Mouse (Mus musculus) urinary bladder, postnatal 25 days (tissue): ENCODE results near the gene Rcn3.
"Not testable (repeated sequence)": the region's sequence is repeated elsewhere in the genome, so short reads cannot be mapped to it uniquely, and the experiment has no call there.

Source experiments
- DNase-seq: peaks from one replicate; pipeline ENCODE4 v3.0.0; 2022; ENCODE audit warnings: low spot score

Rcn3 gene

DNA sequence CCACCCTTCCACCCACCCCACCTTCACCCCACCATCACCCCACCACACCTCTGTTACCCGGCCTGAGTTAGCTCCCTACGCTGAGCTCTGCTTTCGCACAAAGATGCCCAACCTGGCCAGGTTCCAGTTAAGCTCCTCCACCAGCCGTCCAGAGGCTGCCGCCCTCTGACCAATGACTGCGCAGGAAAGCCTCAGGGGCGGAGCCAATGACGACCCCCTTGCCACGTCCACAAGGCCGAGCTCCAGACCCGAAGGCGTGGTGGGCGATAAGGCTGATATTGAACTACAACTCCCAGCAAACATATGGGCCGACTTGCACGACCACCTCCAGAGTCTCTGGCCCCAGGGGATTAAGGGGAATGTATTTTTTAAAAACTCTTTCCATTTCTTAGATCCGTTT lies at the start of gene Rcn3:
TSS of gene Rcn3 (minus strand) at position 174 of the 400 bp plus-strand sequence.
- DNase-seq: peak; percentile 76

DNA sequence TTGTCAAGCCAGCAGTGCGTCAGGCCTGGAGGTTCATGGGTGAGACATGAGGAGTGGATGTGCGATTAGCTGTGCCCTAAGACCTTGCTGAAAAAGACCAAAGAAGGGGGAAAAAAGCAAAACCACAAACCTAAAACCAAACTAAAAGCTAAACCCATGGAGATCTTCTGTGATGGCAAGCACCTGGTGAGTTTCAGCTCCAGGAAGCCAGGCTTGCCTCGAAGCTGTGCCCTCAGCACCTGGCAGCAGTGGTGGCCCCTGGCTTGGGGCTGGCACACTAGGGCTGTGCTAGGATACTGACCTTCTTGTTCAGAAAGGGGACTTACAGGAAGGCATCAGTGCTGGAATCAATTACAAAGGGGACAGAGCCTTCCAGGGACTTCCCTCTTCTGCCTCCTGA lies 49.3 kb upstream of the Rcn3 start:
- no peak for DNase-seq

DNA sequence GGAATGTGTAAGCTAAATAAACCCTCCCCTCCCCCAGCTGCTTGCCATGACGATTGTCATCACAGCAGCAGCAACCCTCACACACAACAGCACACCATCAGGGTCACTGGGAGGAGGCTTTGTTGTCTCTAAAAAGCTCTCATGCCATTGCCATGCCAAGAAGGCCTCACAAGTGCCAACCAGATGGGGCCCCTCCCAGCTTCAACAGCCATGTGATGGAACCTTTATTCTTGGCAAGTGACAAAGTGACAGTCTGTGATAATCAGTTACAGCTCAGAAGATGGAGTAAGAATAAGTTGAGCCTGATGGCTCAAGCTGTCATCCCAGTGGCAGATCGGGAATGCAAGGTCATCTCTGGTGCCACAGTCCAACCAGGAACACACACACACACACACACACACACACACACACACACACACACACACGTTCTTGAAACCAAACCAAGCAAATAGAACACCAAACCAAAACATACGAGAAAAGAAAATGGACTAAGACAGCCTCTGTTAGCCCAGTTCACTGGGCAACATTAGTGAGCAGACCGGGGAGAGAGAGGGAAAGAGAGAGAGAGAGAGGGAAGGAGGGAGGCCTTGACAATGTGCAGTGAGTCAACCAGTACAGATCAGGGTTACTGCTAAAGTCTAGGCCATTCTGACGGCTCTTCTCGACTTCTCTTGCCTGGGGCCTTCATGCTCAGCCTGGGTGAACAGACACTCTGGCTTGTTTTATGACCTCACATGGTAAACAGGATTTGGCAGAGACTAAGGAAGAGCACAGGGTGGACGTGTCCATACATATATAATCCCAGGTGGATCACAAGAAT lies 48.1 kb upstream of the Rcn3 start:
- no peak for DNase-seq

DNA sequence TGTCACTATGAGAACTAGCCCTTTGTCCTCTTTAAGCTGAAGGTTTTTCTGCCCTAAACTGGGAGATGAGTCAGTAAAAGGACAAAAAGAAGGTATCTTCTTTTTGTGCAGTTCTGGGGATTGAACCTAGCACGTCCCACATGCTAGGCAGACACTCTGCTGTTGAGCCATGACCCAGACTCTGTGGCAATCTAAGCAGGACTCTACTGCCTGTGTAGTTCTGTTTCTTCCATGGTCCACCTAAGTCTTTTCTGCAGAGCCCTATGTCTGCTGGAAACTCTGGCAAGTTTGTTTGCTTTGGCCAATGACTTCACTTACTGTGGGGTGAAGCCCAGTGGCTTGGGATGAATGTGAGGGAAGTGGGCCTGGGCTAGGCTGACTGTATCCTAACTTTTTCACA lies 46.4 kb upstream of the Rcn3 start:
- DNase-seq: no peak

DNA sequence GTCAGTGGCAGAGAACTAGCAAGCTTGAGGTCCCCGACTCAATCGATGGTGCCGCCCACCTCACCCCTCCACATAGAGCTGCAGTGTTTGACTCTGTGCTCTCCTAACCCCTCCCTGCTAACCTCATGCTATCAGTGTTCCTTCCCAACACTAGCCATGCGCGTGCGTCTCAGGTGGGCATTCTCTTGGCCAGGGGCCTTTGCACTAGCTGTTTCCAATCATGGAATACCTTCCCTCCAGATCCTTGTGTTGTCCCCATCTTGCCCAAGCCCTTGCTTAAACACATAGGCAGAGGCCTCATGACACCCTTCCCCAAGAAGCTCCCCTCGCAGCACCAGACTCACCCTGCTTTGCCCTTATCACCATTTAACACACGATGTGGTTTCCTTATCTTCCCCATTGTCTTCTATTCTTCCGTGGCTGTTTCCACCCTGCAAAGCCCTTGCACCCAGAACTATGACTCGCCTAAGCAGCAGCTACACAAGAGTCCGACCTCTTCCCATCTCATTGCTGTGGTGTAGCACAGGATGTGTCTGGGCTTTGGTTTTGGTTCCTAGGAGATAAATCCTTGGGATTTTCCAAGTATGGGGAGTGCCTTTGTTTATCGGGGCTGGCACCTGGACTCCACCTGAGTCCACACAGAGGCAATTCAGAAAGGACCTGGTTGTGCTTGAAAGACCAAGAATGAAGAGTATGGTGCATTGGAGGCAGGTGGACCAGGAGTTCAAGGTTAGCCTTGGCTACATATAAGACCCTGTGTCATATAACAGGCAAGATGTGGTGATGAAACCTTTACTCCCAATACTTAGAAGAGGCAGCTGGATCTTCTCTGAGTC lies 45.4 kb upstream of the Rcn3 start:
- DNase-seq: no peak

DNA sequence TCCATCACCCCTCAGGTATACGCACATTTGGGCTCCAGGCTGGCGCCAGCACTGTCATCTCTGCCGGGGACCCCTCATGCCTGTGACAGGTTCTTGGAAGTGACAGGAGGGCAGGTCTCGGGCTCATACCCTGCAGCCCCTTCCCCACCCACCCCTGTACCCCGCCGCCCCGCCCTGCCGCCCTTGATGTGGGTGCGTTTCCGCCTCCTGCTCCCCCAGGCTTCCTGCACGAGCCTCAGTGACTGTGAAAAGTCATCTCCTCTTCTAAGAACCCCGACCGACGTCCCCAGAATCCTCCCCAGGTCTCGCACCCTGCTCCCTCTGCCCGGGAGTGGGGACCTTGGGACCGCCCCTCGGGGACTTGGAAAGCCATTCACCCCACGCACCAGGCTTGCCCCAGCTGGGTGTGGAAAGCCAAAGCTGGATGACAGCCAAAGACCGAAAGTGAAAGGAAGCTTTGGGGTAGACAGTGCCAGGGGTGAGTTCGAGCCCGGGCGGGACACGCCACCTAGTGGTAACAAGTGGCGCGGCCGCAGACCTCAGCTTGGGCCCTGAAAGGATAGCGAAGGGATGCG lies 44.1 kb upstream of the Rcn3 start, which contains the start of the genes Gm45713 and Flt3l:
TSS of gene Gm45713 (minus strand) at position 239 of the 575 bp plus-strand sequence.
TSS of gene Flt3l (minus strand) at position 440 of the 575 bp plus-strand sequence.
- peak; percentile 92 for DNase-seq

DNA sequence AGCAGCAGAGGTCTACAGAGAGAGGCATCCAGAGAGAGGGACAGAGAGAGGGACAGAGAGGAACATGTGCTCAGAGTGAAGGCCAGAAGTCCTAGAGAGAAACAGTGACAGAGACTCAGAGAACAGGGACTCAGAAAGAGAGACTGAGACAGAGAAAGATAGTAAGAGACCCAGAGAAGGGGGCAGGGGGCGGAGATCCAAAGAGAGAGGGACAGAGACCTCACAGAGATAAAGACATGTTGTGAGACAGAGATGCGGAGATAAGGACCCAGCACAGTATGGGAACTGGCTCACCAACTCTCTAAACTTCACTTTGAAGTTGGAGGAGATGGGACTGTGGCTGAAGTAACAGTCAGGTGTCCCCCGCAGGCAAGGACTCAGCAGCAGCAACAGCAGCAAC lies 43.3 kb upstream of the Rcn3 start:
- DNase-seq: no peak

DNA sequence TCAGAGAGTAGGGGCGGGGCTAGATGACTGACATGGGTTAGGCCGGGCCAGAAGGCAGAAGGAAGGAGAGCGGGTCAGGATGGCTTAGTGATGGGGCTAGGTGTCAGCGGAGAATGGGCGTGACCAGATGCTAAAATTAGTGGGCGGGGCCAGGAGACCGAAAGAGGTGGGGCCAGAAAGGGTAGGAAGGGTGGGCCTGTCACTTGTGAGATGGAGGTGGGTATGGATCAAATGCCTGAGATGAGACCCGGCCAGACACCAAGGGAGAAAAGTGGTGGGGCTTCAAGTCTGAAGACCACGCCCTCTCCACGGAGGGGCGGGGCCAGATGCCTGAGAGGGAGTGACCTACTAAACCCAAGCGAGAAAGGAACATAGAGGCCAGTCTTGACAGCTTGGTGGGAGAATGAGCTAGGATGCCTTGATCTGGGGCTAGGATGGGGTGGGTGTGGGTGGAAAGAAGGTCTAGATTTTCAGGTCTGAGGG lies 42.6 kb upstream of the Rcn3 start:
- DNase-seq: no peak

DNA sequence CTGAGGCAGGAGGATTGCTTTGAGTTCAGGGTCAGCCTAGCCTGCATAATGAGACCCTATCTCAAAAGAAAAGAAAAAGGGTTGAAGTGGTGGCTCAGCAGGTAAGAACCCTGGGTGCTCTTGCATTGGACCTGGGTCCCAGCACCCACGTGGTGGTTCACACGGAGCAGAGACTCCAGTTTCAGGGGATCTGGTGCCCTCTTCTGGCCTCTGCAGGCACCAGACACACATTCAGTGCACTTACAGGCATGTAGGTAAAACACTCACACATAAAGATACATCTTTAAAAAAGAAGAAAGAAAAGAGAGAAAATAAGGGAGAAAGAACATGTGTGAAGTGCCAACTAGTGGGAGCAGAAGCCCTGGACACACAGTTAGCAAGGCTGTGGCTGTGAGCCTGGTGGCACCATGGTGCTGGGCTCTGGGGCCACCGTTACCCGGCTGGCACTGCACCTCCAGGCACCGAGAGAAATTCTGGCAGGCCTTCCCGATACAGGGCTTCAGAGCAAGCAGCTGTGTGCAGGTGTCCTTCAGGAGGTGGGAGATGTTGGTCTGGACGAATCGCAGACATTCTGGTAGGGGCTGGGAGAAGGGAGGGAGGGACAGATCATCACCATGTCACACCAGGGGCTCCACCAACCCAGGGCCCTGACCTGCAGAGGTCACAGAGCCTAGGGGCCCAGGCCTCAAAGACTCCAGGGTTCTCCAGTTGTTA lies 41.6 kb upstream of the Rcn3 start:
- DNase-seq: no peak

DNA sequence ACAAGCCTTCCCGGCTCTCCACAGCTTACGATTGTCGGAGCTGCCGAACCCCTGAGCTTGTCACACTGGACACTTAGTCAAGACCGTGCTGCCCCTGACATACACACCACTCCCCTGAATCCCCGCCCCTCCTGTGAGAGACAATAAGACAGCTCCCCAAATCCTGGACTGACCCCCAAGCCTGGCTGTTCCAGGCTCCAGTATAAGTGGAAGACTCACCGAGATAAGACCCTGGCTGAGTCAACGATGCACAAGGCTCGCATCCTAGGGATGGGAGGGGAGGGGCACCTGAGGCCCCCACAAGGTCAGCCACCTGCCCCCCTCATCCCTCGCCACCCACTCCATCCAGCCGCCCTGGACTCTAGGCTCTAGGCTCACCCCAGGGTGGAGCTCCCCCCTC lies 39.8 kb upstream of the Rcn3 start:
- no peak for DNase-seq

DNA sequence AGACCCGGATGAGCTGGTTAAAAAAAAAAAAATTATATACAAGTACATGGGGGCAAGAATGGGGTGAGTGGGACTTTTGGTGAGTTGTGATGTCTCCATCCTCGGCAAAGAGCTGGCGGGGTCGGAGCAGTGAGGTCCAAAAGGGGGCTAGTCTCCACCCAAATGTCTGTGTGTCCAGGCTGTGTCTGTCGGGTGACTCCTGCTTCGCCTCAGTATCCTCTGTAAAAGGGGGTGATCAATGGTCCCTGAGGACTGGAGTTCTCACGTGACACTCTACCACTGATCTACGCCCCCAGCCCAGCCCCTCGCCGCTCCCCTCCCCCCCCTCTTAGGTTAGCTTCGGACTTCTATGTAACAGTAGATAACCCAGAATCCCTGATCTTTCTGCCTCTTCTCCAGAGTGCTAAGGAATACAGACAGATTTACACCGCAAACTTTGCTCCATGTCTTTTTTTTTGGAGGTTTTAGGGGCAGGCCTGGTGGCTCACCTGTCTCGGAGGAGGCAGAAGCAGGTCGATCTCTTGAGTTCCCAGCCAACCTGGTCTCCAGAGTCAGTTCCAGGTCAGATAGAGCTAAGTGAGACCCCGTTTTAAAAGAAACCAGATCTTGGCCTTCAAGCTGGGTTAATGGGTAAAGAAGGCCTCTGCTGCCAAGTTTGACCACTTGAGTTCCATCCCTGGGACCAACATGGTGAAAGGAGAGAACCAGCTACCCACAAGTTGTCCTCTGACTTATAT lies 37.9 kb upstream of the Rcn3 start:
- no peak for DNase-seq

DNA sequence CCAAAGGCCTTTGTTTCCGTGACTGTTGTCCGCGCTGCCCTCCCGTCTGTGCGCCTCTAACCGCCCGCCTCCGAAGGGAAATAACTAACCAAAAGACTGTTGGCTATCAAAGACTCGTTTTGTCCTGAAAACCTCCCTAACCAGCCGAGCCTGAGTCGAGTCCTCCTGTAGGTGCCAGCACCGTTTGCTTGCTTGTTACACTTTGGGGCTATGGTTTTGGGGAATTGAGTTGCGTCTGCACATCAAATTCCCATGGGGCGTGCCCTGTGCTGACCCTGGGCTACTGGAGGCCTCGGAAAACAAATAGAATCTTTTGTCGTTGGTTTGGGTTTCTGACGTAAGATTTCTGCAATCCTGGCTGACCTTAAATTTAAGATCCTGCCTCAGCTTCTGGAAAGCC lies 37.3 kb upstream of the Rcn3 start:
- no peak for DNase-seq

DNA sequence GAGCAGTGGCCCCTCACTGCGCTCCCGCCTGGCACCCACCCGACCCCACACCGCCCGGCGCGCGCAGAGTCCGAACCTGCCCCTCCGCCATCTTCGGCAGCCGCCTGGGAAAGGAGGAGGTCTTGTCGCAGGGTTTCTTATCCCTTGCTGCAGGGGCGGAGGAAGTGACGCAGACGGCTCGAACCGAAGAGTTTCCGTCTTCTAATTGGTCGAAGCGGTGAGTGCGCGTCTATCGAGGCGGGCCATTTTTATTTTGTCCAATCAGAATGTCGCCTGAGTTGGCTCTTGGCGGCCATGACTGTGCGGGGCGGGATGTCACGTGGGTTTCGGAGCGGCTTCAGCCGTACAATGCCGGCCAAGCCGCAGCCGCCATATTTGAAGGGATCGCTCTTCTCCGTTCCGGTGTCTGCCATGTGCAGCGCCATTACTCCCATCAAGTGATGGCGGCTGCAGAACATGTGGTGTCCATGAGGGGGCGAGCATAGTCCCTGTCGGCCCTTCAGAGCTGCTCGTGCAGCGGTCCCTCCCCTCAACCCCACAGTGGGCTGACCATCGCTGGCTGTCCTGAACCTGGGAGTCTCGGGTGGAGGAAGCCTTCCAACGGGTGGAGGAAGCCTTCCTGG lies 36.7 kb upstream of the Rcn3 start, which contains the start of gene Rpl13a:
TSS of gene Rpl13a (minus strand) at position 138 of the 623 bp plus-strand sequence.
- DNase-seq: peak; percentile 95

DNA sequence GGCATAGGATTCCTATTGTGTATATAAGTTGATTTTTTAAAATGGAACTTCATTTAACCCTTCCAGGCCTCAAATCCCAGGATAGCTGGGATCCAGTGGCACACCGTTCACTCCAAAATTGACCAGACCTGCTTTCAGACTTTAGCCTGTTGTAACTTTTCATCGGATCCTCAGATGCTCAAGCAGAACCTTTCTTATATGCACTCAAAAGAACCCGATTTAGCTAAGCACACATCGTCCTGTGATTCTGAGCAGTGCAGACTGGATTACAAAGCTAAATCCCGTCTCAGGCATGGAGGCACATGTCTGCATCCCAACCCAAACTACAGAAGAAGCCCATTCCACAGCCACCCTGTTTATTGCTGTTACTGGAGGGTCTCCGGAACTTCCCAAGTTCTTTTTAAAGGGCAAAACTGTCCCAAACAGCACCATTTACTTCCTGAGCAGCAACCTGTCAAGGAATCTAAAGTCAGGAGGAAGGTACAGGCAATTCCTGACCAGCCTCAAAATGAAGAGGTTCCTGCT lies 35.7 kb upstream of the Rcn3 start:
- DNase-seq: no peak

DNA sequence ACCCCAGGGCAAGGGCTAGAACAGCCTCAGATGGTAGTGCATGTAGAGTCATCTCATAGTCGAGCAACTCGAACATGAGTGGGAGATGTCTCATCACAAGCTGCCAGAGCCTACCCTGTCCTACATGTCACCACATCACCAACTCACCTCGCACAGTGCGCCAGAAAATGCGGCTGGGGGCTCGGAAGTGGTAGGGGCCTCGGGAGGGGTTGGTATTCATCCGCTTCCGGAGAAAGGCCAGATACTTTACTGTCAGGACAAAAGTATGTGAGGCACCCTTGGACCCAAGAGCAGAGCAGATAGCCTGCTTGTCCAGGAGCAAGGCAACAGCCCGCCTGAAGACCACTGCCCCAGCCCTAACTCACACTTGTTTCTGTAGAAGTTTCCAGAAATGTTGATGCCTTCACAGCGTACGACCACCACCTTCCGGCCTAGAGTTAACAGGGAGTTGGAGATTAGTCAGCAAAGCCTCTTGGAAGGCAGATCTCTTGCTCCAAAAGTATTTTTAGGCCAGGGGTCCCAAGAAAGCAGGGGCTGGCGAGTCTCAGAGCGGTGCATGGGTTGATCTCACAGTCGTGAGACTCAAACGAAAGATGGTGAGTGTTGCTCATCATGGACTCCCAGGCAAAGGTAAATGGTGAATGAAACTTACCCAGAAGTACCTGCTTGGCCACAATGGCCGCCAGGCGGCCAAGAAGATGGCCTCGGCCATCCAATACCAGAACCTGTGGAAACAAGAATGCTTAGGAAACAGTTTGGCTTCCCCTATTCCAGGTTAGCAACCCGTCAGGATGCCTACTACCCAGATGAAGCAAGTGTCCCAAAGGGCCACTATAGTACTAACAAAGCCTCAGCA lies 35.1 kb upstream of the Rcn3 start:
- DNase-seq: no peak

DNA sequence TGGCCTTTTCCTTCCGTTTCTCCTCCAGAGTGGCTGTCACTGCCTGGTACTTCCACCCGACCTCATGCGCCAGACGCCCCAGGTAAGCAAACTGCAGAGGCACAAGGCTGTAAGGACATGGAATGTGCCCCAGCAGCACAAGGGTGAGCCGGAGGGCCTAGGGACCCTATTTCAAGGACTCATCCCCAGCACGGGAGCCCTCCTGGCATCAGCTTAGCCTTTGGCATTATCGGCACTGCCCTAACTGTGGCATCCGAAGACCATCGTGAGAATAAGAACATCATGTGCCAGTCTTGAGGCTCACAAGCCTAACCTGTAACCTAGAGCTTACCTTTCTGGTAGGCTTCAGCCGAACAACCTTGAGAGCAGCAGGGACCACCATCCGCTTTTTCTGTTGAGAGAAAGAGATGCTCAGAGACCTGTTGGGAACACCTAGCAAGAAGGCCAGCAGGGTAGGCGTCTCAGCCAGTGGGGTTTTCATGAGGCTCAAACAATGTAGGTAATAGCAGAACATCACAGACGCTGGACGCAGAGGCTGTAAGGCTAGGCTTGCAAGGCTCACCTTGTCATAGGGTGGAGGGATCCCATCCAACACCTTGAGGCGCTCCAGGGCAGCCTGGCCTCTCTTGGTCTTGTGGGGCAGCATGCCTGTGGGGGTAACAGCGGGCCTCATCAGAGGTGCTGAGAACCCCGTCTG lies 34.3 kb upstream of the Rcn3 start:
- DNase-seq: no peak

DNA sequence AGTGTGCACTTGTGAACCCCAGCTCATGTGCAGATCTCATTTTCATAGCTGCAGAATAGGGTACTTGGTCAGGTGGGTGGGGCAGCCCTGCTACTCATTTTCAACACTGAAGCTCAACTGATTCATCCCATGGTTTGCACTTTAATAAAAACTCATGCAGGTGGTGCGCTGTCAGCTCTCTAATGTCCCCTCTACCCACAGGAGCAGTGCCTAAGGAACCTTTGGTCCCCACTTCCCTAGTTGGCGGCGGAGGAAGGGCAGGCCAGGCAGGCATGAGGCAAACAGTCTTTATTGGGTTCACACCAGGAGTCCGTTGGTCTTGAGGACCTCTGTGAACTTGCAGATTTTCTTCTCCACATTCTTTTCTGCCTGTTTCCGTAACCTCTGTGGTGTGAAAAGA lies 33.6 kb upstream of the Rcn3 start:
- DNase-seq: not testable (repeated sequence)

DNA sequence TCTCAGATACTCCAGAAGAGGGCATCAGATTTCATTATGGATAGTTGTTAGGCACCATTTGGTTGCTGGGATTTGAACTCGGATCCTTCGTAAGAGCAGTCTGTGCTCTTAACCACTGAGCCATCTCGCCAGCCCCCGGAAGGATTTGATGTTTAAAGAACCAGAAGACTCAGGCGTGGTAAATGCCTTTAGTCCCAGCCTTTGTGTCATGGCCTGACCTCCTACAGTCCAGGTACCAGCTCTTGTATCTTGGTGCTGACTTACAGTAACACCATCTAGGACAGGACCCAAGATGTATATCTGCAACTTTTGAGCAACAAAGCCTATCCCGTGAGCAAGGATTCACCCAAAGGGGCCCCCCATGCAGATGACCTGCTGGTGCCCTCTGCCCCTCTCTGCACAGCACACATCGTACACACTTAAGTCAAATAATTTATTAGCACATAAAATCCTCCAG lies 33.2 kb upstream of the Rcn3 start:
- DNase-seq: no peak
